Mouse (Mus musculus) intestine, postnatal 0 days (tissue): ENCODE data around the gene Rps4x. TPM values are rescaled to one million over a fixed set of nuclear protein-coding genes. Genes with fewer than 3 reads are reported as not detected.

Experiments
- ATAC-seq: fragments of 200-750 bp; cut with Nextera tagmentation; 2 replicates; pipeline ENCODE4 v1.8.0; 2017; ENCODE audit warnings: mild to moderate bottlenecking, moderate TSS enrichment, moderate library complexity
- H3K27ac ChIP-seq: fragments of 300-500 bp; sonication (generic); 2 replicates; pipeline ENCODE4 v1.5.1; 2014; ENCODE audit warnings: mild to moderate bottlenecking, low read depth, low read length, moderate library complexity
- H3K27me3 ChIP-seq: fragments of 300-500 bp; sonication (generic); replicated peaks from 2 replicates; pipeline ENCODE4 v1.6.1; 2014; ENCODE audit warnings: low read length, mixed read lengths; ENCODE audit not compliant: control insufficient read depth, insufficient read depth
- H3K36me3 ChIP-seq: fragments of 300-500 bp; sonication (generic); 2 replicates; pipeline ENCODE4 v1.6.1; 2014; ENCODE audit warnings: mild to moderate bottlenecking, moderate library complexity; ENCODE audit not compliant: control insufficient read depth, insufficient read depth
- H3K4me1 ChIP-seq: fragments of 300-500 bp; sonication (generic); replicated peaks from 2 replicates; pipeline ENCODE4 v1.6.1; 2014; ENCODE audit warnings: antibody characterized with exemption, low read length, mixed read lengths; ENCODE audit not compliant: control insufficient read depth, insufficient read depth
- H3K4me2 ChIP-seq: fragments of 300-500 bp; sonication (generic); replicated peaks from 2 replicates; pipeline ENCODE4 v1.6.1; 2014; ENCODE audit warnings: low read depth, mild to moderate bottlenecking, moderate library complexity
- H3K4me3 ChIP-seq: fragments of 300-500 bp; sonication (generic); 2 replicates; pipeline ENCODE4 v1.5.1; 2014; ENCODE audit warnings: low read depth, low read length
- H3K9ac ChIP-seq: fragments of 300-500 bp; sonication (generic); 2 replicates; pipeline ENCODE4 v1.6.1; 2014; ENCODE audit warnings: mild to moderate bottlenecking, low read depth, low read length
- H3K9me3 ChIP-seq: fragments of 300-500 bp; sonication (generic); 2 replicates; pipeline ENCODE4 v1.6.1; 2016; ENCODE audit warnings: mixed run types; ENCODE audit not compliant: control insufficient read depth
- CTCF ChIP-seq: sonication (generic); IDR thresholded peaks from 2 replicates; pipeline ENCODE4 v1.5.1; 2016; ENCODE audit warnings: low read depth, mild to moderate bottlenecking, control low read depth, antibody characterized with exemption, moderate library complexity
- WGBS: fragments of 180-500 bp; shearing (Covaris S2); extraction: QIAGEN DNeasy Blood & Tissue Kit; methylation state at CpG from one replicate; pipeline ENCODE4 v1.1.7; 2014; 5-methylcytosine and 5-hydroxymethylcytosine counted together
- polyA plus RNA-seq: library from polyadenylated mRNA; unstranded; fragments of >200 nt; fragmentation: Nextera tagmentation; extraction: Ambion mirVana; gene quantifications from 2 replicates; pipeline ENCODE4 v1.2.1, GENCODE M21; 2015

The Rps4x gene
- polyA plus RNA-seq, 1 experiment from 2014 or later, result 448 TPM

GRCm38 (mm10) chrX:102141157-102141556, 48.0 kb downstream of the Rps4x start:
- H3K9ac ChIP-seq, result no peak overlapping the region
- peaks cover 3% of the 10 kb centered on the region; the same call in 1 of the 2 replicates for H3K36me3 ChIP-seq
- H3K27ac ChIP-seq, result no peak overlapping the region
- H3K4me2 ChIP-seq, result no peak overlapping the region
- ATAC-seq, result no peak
- no peaks in the 10 kb centered on the region for H3K9me3 ChIP-seq
- no peaks in the 10 kb centered on the region for H3K4me1 ChIP-seq
- TF ChIP-seq CTCF, result no peak
- 58% methylated on average over 1 of the region's 1 CpGs for WGBS
- no peaks in the 10 kb centered on the region for H3K27me3 ChIP-seq
- H3K4me3 ChIP-seq, result no peak overlapping the region

Other genes with a start within 250 kb of the Rps4x start
- gene Rtl5, start 118.1 kb downstream of the Rps4x start, polyA plus RNA-seq, result 0.33 and 0.43 TPM in 2 replicates
- 59.7 and 61.0 TPM in 2 replicates for gene Pin4, start 69.9 kb downstream of the Rps4x start, polyA plus RNA-seq
- gene Ercc6l, start 32.3 kb downstream of the Rps4x start, polyA plus RNA-seq, result 1.6 and 1.7 TPM in 2 replicates
- 0.67 and 0.68 TPM in 2 replicates for gene Cited1, start 62.8 kb upstream of the Rps4x start, polyA plus RNA-seq